Mouse (Mus musculus) bone marrow, adult 2 months (tissue): ENCODE measurements around the gene Gm9972.

Experiments
- CTCF ChIP-seq: fragments of 200-500 bp; IDR thresholded peaks from 2 replicates; pipeline ENCODE4 v1.5.1; 2011; ENCODE audit warnings: low read length, control low read depth; ENCODE audit not compliant: control insufficient read depth, insufficient read depth
- POLR2A ChIP-seq: fragments of 200-500 bp; IDR thresholded peaks from 2 replicates; pipeline ENCODE4 v1.6.1; 2011; ENCODE audit warnings: low read depth, mild to moderate bottlenecking, control low read depth, low read length, borderline replicate concordance; ENCODE audit not compliant: control insufficient read depth

- TF ChIP-seq CTCF = no peak
- TF ChIP-seq POLR2A = no peak
Measured at GRCm38 (mm10) chr11:43032141-43032540, 3.4 kb upstream of the Gm9972 start.
